Mouse (Mus musculus) megakaryocyte, embryonic 14.5 days (primary cell): ENCODE data around the gene Stxbp3.

Experiments
- FLI1 ChIP-seq: IDR thresholded peaks from 2 replicates; pipeline ENCODE4 v1.6.1; 2012; ENCODE audit warnings: low read length, inconsistent platforms, mixed read lengths
- GATA1 ChIP-seq: IDR thresholded peaks from 3 replicates; pipeline ENCODE4 v1.6.1; 2012; ENCODE audit warnings: mixed read lengths, low read length, inconsistent platforms, borderline replicate concordance

- no peak for TF ChIP-seq GATA1
- TF ChIP-seq FLI1: no peak
These were observed 47.3 kb upstream of the Stxbp3 start for GRCm38 (mm10) chr3:108887618-108887975.
